Mouse (Mus musculus) hindlimb bud, embryonic 11.5 days (tissue): ENCODE results near the gene Syncrip.
"Not testable (repeated sequence)": the region's sequence is repeated elsewhere in the genome, so short reads cannot be mapped to it uniquely, and the experiment has no call there.

Experiments
- DNase-seq: peaks from one replicate; pipeline ENCODE4 v3.0.0-alpha.2; 2012; ENCODE audit warnings: low read depth, low spot score; ENCODE audit errors: extremely low spot score

Gene Syncrip

DNA sequence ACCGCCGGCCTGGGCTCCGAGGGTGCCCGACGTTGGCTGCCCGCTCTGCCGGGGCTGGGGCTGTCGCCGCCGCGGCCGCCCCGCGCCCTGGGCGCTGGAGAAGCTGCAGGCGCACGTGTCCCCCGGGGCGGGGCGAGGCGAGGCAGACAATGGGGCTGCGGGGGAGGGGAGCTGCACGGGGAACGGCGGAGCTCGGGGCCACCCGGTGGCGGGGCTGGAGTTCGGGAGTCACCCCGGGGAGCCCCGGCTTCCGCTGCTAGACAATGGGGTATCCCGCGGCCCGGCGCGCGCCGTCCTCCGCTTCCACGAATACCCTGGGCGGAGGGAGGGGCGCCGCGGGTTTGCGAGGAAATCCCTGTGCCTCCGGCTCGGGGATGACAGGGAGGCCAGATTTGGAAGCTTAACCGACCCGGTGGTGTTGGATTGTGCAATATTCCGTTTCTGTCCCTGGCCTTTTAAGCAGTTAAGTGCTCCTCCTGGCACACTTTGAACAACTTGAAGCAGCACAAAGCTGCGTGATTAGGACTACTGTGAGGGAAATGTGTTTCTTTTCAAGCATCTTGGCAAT is 539 bp upstream of the Syncrip start:
- peak; percentile 35 for DNase-seq

DNA sequence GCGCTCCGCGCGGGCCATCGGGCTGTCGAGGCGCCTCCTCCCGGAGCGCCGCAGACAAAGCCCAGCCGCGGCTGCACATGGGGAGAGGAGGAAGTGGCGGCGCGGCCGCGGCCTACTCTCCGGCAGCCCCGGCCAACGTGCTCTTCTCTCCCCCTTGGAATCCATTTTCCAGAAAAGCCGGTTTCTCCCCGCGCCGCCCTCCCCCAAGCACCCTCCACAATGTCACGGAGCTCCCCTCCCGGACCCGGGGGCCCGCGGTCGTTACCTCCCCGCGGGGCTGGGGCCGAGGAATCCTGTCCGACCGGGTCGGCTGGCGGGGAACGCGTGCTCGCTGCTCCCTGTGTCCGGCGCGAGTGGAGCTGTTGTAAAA is 598 bp downstream of the Syncrip start:
- DNase-seq, result no peak

DNA sequence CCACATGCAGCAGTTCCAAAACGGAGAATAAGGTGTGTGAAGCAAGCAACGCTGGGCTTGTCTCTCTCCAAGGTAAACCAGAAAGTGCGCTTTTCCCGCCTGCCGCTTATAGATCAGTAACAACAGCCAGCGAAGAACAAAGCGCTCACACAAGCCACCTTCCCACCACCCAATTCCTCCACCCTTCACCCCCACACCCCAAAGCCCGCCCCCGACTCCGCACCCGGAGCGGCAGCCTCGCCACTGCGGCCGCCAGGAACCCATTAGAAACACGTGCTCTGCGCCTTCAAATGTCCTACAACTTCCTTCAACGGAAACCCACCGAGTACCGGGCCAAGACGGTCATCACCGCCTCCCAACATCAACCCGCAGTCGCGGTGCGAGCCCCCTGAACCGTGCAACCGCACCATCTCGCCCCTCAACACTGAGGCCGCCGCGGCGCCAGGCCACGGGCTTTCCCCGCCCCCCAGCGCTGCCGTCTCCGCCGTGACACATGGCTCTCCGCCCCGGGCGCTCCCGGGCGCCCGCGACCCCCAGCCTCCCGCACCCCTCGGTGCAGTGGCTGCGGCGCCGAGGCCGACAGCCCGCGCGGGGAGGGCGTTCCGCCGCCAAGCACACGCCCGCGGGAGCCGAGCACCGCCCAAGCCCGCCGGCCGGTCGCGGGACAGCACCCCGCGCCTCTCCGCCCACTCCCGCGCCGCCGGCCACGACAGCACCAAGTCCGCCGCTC is 1.1 kb downstream of the Syncrip start:
- no peak for DNase-seq

DNA sequence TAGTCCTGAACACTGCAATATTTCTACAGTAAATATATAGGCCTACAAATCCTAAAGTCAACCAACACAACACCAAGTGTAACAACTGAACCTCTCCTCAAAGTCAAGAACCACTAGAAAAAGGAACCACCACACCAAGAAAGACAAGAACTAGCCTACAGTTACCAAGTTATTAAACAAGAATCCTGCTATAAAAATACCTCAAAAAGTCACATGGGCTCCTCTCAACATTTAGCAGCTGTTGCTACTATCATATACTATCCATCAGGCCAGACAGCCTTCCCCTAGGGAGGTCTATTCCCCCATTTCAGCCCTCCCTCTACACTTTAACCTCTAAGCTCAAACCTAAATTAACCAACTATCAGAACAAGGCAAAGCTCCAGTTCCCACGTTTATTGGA is 2.3 kb downstream of the Syncrip start:
- DNase-seq, result no peak

DNA sequence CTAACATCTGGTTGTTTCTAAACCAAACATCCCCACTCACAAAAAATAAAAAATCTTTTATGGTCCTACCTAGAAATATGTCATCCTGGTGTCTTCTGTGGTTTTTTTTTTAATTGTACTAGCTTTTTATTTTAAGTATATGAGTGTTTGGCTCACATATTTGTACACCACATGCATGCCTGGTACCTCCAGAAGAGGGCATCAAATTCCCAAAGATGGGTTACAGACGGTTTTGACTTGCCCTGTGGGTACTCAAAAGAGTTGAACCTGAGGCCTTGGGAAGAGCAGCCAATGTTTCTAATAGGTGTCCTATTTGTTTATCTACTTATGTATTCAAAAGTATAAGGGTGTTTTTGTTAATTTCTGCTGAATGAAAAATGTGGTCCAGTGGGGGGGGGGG is 6.2 kb downstream of the Syncrip start:
- no peak for DNase-seq

DNA sequence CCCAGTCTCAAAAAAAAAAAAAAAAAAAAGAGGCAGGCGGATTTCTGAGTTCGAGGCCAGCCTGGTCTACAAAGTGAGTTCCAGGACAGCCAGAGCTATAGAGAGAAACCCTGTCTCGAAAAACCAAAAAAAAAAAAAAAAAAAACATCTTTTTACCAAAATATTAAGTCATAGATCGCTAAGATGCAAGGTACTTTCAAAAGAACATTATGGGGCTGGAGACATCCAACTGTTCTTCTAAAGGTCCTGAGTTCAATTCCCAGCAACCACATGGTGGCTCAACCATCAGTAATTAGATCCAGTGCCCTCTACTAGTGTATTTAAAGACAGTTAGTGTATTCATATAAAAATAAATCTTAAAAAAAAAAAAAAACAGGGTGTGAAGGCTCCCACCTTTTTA is 21.4 kb downstream of the Syncrip start:
- DNase-seq, result not testable (repeated sequence)

DNA sequence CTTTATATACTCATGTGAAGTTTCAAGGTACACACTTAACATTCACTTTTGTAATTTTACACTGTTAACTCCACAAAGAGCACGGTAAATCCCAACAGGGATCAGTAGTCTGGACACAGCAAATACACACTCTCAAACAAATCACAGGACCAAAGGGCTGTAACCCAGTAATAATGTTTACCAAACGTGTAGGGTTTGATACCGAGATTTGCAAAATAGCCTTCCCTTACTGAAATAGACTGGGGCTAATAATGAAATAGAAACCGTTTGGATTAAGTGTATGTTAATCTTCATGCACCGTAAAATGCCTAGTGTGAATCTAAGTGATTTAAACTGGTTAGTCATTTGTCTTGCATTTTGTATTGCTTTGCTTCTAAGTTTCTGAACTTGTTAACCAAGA is 42.4 kb downstream of the Syncrip start:
- DNase-seq, result no peak

DNA sequence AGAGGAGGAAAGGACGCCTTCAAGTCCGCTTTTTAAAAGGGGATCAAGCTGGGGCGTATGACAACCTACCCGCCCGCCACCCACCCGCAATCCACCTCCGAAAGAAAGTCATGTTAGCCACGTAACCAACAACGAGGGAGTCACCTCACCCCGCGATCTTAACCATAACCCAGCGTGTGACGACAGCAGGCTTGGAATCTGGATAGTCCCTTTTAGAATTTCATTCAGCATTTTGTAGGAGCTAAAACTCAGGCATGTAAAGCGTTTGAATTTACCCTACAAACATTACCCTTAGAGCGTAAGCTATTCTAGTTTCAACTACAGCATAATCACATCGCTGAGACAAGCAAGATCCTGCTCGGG is 43.2 kb downstream of the Syncrip start:
- DNase-seq, result peak; percentile 31

DNA sequence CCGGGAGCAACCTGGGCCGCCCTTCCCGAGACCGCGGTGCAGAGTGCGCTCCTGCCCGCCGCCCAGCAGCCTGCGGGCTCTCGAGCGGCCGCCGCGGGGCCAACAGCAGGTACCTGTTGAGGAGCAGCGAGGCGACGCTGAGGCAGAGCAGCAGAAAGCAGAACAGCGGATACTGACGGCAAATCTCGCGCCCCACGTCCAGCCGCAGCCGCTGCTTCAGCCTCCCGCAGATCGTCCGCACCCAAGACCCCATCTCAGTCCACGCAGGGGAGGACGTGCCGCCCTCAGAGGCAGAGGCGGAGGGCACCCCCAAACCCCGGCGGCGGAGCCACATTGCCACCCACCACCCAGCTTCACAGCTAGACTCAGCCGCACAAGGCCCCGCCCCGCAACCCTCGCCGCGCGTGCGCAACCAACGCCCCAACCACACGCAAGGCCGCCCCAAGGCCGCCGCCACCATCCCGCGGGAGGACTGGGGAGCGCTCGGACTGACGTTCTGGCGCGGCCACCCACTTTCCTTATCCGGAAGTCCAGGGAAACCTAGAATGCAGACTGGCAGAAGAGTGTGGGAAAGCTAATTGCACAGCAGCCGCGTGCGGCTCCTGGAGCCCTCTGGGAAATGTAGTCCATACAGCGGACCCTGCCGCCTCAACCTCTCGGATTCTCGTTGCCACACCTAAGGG is 43.7 kb downstream of the Syncrip start, which contains the start of gene Snx14:
Gene Snx14 (minus strand): TSS at position 404 of the 683 bp plus-strand sequence.
- peak; percentile 70 for DNase-seq

DNA sequence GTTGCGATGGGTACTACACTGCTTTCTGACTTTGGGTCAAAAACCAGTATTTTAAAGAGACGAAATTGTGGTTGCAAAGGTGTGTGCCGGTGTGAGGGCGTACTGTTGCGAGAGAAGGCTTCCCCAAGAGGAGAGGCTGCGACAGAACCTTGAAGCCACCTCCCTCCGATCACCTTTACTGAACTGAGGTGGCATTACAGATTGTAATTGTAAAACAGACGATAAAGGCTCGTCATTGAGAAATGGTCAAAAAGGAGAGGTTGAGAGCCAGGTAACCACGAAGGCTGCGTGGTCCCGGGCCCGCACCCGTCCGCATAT is 44.2 kb downstream of the Syncrip start:
- no peak for DNase-seq

DNA sequence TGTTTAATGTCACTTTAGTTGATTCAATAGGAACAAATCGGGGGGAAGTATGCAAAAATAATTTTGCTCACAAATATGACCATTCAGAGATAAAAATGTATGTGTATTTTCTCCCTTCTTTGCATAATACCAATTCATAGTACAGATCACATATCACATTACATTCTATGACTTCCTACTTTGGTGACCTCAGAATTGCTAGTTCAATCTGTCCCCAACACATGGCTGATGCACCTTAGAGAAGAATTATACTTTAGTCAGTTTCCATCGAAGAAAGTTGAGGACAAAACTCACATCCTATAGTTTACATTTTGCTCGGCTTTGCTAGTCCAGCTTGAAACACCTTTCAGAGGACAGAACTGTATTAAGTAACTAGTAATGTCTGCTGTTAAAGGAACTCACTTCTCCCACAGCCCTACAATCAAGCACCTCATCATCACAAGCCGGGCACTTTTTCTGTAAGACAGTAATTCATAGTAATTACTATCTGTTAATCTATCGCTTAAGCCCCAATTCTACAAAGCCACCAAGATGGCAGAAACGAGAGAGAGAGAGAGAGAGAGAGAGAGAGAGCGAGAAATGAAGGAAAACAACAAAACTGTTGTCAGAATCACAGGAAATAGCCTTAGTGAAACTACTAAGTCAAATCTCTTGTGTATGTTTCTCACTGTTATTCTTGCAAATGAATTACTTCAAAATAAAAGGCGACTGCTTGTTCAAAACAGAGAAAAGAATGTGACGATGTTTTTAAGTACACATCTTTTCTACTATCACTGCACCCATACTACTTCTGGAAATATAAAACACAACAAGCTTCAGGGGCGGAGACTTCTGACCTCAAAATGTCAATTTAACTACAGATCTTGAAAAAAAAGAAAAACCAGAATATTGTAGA is 44.8 kb downstream of the Syncrip start:
- DNase-seq, result no peak

DNA sequence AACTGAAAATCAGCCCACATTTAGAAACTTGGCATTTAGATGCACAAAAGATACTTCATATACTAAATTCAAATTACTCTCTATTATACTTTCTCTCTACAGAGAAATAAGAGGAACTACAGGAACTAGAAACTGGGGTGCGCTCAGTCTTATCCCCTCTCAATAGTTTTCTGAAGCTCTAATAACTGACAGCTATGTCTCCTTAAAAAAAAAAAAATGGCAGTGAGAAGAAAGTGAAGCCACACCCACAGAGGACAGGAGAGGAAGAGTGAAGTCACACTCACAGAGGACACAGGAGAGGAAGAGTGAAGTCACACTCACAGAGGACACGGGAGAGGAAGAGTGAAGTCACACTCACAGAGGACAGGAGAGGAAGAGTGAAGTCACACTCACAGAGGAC is 58.0 kb downstream of the Syncrip start:
- no peak for DNase-seq

DNA sequence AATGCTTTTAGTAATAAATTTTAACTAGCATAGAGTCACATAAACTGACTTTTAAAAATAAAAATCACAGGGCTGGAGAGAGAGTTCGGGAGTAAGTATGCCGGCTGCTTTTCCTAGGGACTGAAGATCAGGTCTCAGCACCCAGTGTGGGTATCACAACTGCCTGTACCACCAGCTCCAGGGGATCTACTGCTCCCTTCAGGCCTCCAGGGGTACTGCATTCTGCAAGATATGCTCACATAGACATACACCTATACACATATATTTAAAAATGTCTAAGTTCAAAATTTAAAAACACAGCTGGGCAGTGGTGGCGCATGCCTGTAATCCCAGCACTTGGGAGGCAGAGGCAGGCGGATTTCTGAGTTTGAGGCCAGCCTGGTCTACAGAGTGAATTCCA is 59.9 kb downstream of the Syncrip start:
- DNase-seq, result no peak

DNA sequence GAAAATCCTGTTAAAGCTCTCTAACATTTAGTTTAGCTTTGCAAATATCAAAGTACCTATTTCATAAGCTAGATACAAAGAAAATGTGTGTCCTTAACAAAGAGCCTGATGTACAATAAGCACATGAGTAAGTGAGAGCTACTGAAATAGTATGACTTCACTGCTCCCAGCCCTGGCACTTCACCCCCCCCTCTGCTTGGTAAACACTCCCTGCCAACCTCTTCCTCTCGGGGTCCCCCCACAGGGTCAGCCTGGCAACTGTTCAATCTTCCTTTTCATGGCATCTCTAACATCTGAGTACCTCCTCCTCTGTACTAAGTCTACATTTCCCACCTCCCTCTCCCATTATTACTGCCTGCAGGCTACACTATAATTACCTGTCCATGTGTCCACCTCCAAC is 65.6 kb downstream of the Syncrip start:
- DNase-seq, result no peak

DNA sequence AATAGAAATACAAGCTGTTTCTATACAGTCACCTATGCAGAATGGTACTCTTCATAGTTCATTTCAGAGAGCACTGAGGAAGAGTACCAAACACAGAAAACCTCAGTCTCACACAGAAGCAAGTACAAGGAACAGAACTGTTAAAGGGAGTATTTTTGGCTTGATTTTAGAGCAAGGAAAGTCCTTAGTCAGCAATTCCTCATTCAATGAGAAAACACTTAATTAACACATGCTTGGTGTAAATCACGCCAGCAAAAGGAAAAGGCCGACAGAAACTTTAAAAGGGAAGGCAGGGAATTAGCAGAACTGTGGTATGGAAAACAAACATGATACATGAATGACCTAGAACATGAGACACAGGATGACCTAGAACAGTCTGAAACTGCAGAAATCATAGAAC is 72.4 kb downstream of the Syncrip start:
- DNase-seq, result no peak

DNA sequence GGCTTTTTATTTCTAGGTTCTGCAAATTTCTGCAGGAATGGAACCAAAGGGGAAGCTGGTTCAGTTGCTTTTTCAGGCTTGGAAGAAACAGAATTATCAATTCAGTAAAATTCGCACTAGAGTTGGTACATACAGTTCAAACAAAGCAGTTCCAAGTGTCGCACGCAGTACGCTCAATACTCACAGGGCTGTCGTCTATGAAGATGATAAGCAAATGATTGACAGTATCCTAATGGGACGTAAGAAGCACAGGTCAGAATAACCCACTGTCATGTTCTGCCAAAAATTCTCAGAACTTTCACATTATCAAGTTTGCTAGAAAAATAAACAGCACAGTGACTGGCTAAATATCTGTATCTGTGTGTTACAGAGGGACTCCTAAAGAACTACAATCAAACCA is 77.9 kb downstream of the Syncrip start:
- no peak for DNase-seq

DNA sequence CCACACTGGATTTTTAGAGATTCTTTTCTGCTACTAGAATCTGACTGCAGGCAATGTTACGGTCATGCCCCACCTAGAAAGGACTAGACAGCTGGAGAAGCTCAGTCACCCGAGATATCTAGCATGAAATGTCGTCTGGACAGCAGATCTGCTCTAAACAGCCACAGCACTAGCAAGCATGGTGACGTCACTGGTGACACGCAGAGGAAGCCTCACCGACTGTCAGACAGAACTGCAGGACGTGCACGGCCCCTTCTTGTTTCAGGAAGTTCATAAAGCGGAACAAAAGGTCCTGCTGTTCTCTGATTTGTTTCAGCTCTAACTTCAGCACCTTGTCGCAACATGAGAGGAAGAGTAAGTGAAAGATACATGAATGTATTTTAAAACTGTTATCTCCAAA is 78.3 kb downstream of the Syncrip start:
- no peak for DNase-seq

DNA sequence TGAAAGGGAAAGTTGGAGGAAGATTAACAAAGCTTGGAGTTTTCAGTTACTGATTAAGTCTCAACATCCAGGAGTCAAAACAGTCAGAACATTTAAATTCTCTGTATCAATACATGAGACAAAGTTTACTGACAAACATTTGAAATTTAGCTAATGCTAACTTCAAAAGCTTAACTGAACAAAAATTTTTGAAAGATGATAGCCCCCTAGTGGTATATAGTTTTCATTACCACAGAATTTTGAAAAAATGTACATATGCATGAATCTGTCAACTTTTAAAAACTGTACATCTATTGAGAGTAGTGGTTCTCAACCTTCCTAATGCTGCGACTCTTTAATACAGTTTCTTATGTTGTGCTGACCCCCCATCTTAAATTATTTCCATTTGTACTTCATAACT is 83.9 kb downstream of the Syncrip start:
- DNase-seq, result no peak
